Mouse (Mus musculus): Measurements from ENCODE around the gene Gm28308.

Gm28308 gene

GRCm38 (mm10) chr6:52213119-52213986, at the start of gene Gm28308, which contains the start of gene Hoxa3:
TSS of gene Gm28308 (minus strand) at chr6:52213339.
TSS of gene Hoxa3 (minus strand) at chr6:52213336.
- no peak for DNase-seq (ENCODE audit: low spot score)

GRCm38 (mm10) chr6:52262463-52263320, 49.6 kb upstream of the Gm28308 start:
- DNase-seq (ENCODE audit: low spot score), result no peak

- DNase-seq (ENCODE audit: low spot score), result no peak
Observed at GRCm38 (mm10) chr6:52261751-52262462, 48.8 kb upstream of the Gm28308 start.

GRCm38 (mm10) chr6:52260654-52261575, 47.8 kb upstream of the Gm28308 start, which contains the start of gene Hoxa13:
TSS of gene Hoxa13 (minus strand) at chr6:52260880.
- no peak for DNase-seq (ENCODE audit: low spot score)

GRCm38 (mm10) chr6:52259811-52260261, 46.7 kb upstream of the Gm28308 start:
- no peak for DNase-seq (ENCODE audit: low spot score)

GRCm38 (mm10) chr6:52259081-52259790, 46.1 kb upstream of the Gm28308 start:
- no peak for DNase-seq (ENCODE audit: low spot score)

GRCm38 (mm10) chr6:52256956-52257355, 43.8 kb upstream of the Gm28308 start:
- peak; percentile 44 for DNase-seq (ENCODE audit: low spot score)

GRCm38 (mm10) chr6:52253511-52254500, 40.7 kb upstream of the Gm28308 start:
- no peak for DNase-seq (ENCODE audit: low spot score)

- DNase-seq (ENCODE audit: low spot score), result no peak
Observed at GRCm38 (mm10) chr6:52252775-52253376, 39.7 kb upstream of the Gm28308 start.

GRCm38 (mm10) chr6:52252016-52252774, 39.1 kb upstream of the Gm28308 start:
- DNase-seq (ENCODE audit: low spot score), result no peak

GRCm38 (mm10) chr6:52251177-52251879, 38.2 kb upstream of the Gm28308 start:
- DNase-seq (ENCODE audit: low spot score), result no peak

- DNase-seq (ENCODE audit: low spot score), result no peak
Observed at GRCm38 (mm10) chr6:52249826-52250225, 36.7 kb upstream of the Gm28308 start.

- DNase-seq (ENCODE audit: low spot score), result no peak
Observed at GRCm38 (mm10) chr6:52249415-52249738, 36.2 kb upstream of the Gm28308 start.

GRCm38 (mm10) chr6:52248638-52249414, 35.7 kb upstream of the Gm28308 start:
- DNase-seq (ENCODE audit: low spot score), result no peak

GRCm38 (mm10) chr6:52247766-52248637, 34.9 kb upstream of the Gm28308 start:
- no peak for DNase-seq (ENCODE audit: low spot score)
